Mouse (Mus musculus): ENCODE data around the gene Tbrg4. TPM values are rescaled to one million over a fixed set of nuclear protein-coding genes. Genes with fewer than 3 reads are reported as not detected.
A peak's percentile ranks its signal among the peaks of the same experiment; 100 is the strongest.

Gene Tbrg4
- 25.7 and 26.5 TPM in 2 replicates for polyA plus RNA-seq (2014; fragmentation: Nextera tagmentation; extraction: Ambion mirVana)

GRCm38 (mm10) chr11:6625478-6626387 is at the start of gene Tbrg4:
TSS of gene Tbrg4 (minus strand) at chr11:6626067.
- WGBS = under 1% methylated on average over 65 of the region's 66 CpGs
- H3K9ac ChIP-seq = peak within 1 kb of the TSS; percentile 71
- DNase-seq (ENCODE audit: low spot score) (peak; percentile 98), ATAC-seq (ENCODE audit: low FRiP score) (peak; percentile 96)
- H3K9me3 ChIP-seq (ENCODE audit: control insufficient read depth, low read length) = no peaks in the 10 kb centered on the region
- H3K4me3 ChIP-seq (replicated peaks; ENCODE audit: low read length) = peak within 1 kb of the TSS; percentile 70
- peaks cover 38% of the 10 kb centered on the region for H3K36me3 ChIP-seq (replicated peaks; ENCODE audit: control insufficient read depth, insufficient read depth)
- H3K27me3 ChIP-seq (ENCODE audit: control insufficient read depth, insufficient read depth, low read length) = no peaks in the 10 kb centered on the region
- peaks cover 29% of the 10 kb centered on the region for H3K4me1 ChIP-seq (replicated peaks; ENCODE audit: control insufficient read depth, insufficient read depth, low read length)
- peak within 1 kb of the TSS; percentile 93 for H3K4me2 ChIP-seq (replicated peaks)
- peak within 1 kb of the TSS; percentile 87 for H3K27ac ChIP-seq

GRCm38 (mm10) chr11:6675402-6675801 is 49.5 kb upstream of the Tbrg4 start:
- no peak for ATAC-seq (ENCODE audit: low FRiP score)
- no peaks in the 10 kb centered on the region for H3K36me3 ChIP-seq (replicated peaks; ENCODE audit: control insufficient read depth, insufficient read depth)
- peaks cover 2% of the 10 kb centered on the region; the same call in 1 of the 2 replicates for H3K4me1 ChIP-seq (replicated peaks; ENCODE audit: control insufficient read depth, insufficient read depth, low read length)
- 65% methylated on average over 7 of the region's 7 CpGs for WGBS
- no peaks in the 10 kb centered on the region for H3K9me3 ChIP-seq (ENCODE audit: control insufficient read depth, low read length)
- H3K4me2 ChIP-seq (replicated peaks) = no peak overlapping the region
- H3K9ac ChIP-seq = no peak overlapping the region
- H3K27ac ChIP-seq = no peak overlapping the region
- no peaks in the 10 kb centered on the region for H3K27me3 ChIP-seq (ENCODE audit: control insufficient read depth, insufficient read depth, low read length)
- no peak for DNase-seq (ENCODE audit: low spot score)
- H3K4me3 ChIP-seq (replicated peaks; ENCODE audit: low read length) = no peak overlapping the region

GRCm38 (mm10) chr11:6674701-6675100 is 48.8 kb upstream of the Tbrg4 start:
- WGBS = 88% methylated on average over 9 of the region's 9 CpGs
- Histone ChIP-seq H3K4me2 (replicated peaks) (no peak overlapping the region), H3K4me3 (replicated peaks; ENCODE audit: low read length) (no peak overlapping the region), H3K9me3 (ENCODE audit: control insufficient read depth, low read length) (no peaks in the 10 kb centered on the region), H3K36me3 (replicated peaks; ENCODE audit: control insufficient read depth, insufficient read depth) (no peaks in the 10 kb centered on the region), H3K4me1 (replicated peaks; ENCODE audit: control insufficient read depth, insufficient read depth, low read length) (no peaks in the 10 kb centered on the region), H3K27me3 (ENCODE audit: control insufficient read depth, insufficient read depth, low read length) (no peaks in the 10 kb centered on the region), H3K9ac (no peak overlapping the region), H3K27ac (no peak overlapping the region)
- ATAC-seq (ENCODE audit: low FRiP score) (no peak), DNase-seq (ENCODE audit: low spot score) (no peak)

GRCm38 (mm10) chr11:6670826-6671225 is 45.0 kb upstream of the Tbrg4 start:
- ATAC-seq (ENCODE audit: low FRiP score) (no peak), DNase-seq (ENCODE audit: low spot score) (no peak)
- no peaks in the 10 kb centered on the region for H3K4me1 ChIP-seq (replicated peaks; ENCODE audit: control insufficient read depth, insufficient read depth, low read length)
- H3K9me3 ChIP-seq (ENCODE audit: control insufficient read depth, low read length) = peaks cover 10% of the 10 kb centered on the region; the same call in 1 of the 2 replicates
- H3K27ac ChIP-seq = no peak overlapping the region
- H3K4me2 ChIP-seq (replicated peaks) = no peak overlapping the region
- H3K36me3 ChIP-seq (replicated peaks; ENCODE audit: control insufficient read depth, insufficient read depth) = no peaks in the 10 kb centered on the region
- H3K4me3 ChIP-seq (replicated peaks; ENCODE audit: low read length) = no peak overlapping the region
- no peak overlapping the region for H3K9ac ChIP-seq
- WGBS = 94% methylated on average over 4 of the region's 4 CpGs
- H3K27me3 ChIP-seq (ENCODE audit: control insufficient read depth, insufficient read depth, low read length) = no peaks in the 10 kb centered on the region

- Histone ChIP-seq H3K4me1 (replicated peaks; ENCODE audit: control insufficient read depth, insufficient read depth, low read length) (no peaks in the 10 kb centered on the region), H3K36me3 (replicated peaks; ENCODE audit: control insufficient read depth, insufficient read depth) (no peaks in the 10 kb centered on the region), H3K9ac (no peak overlapping the region), H3K9me3 (ENCODE audit: control insufficient read depth, low read length) (peaks cover 10% of the 10 kb centered on the region; the same call in 1 of the 2 replicates), H3K27me3 (ENCODE audit: control insufficient read depth, insufficient read depth, low read length) (no peaks in the 10 kb centered on the region), H3K27ac (no peak overlapping the region), H3K4me3 (replicated peaks; ENCODE audit: low read length) (no peak overlapping the region), H3K4me2 (replicated peaks) (no peak overlapping the region)
- DNase-seq (ENCODE audit: low spot score) (no peak), ATAC-seq (ENCODE audit: low FRiP score) (no peak)
- WGBS = 52% methylated on average over 2 of the region's 2 CpGs
These were observed 44.2 kb upstream of the Tbrg4 start for GRCm38 (mm10) chr11:6670044-6670443.

- Histone ChIP-seq H3K9ac (no peak overlapping the region), H3K36me3 (replicated peaks; ENCODE audit: control insufficient read depth, insufficient read depth) (no peaks in the 10 kb centered on the region), H3K27ac (no peak overlapping the region), H3K27me3 (ENCODE audit: control insufficient read depth, insufficient read depth, low read length) (no peaks in the 10 kb centered on the region), H3K4me1 (replicated peaks; ENCODE audit: control insufficient read depth, insufficient read depth, low read length) (no peaks in the 10 kb centered on the region), H3K4me3 (replicated peaks; ENCODE audit: low read length) (no peak overlapping the region), H3K4me2 (replicated peaks) (no peak overlapping the region), H3K9me3 (ENCODE audit: control insufficient read depth, low read length) (peaks cover 10% of the 10 kb centered on the region; the same call in 1 of the 2 replicates)
- DNase-seq (ENCODE audit: low spot score) (no peak), ATAC-seq (ENCODE audit: low FRiP score) (no peak)
- 15% methylated on average over 9 of the region's 9 CpGs for WGBS
These were observed 43.2 kb upstream of the Tbrg4 start for GRCm38 (mm10) chr11:6669041-6669440.

- Histone ChIP-seq H3K9ac (no peak overlapping the region), H3K27me3 (ENCODE audit: control insufficient read depth, insufficient read depth, low read length) (no peaks in the 10 kb centered on the region), H3K27ac (no peak overlapping the region), H3K4me3 (replicated peaks; ENCODE audit: low read length) (no peak overlapping the region), H3K36me3 (replicated peaks; ENCODE audit: control insufficient read depth, insufficient read depth) (no peaks in the 10 kb centered on the region), H3K4me1 (replicated peaks; ENCODE audit: control insufficient read depth, insufficient read depth, low read length) (no peaks in the 10 kb centered on the region), H3K4me2 (replicated peaks) (no peak overlapping the region), H3K9me3 (ENCODE audit: control insufficient read depth, low read length) (peaks cover 10% of the 10 kb centered on the region; the same call in 1 of the 2 replicates)
- DNase-seq (ENCODE audit: low spot score) (no peak), ATAC-seq (ENCODE audit: low FRiP score) (no peak)
- WGBS = 90% methylated on average over 2 of the region's 2 CpGs
These were observed 40.8 kb upstream of the Tbrg4 start for GRCm38 (mm10) chr11:6666634-6667033.

GRCm38 (mm10) chr11:6661206-6661605 is 35.3 kb upstream of the Tbrg4 start:
- DNase-seq (ENCODE audit: low spot score) (no peak), ATAC-seq (ENCODE audit: low FRiP score) (no peak)
- no peaks in the 10 kb centered on the region for H3K9me3 ChIP-seq (ENCODE audit: control insufficient read depth, low read length)
- H3K4me1 ChIP-seq (replicated peaks; ENCODE audit: control insufficient read depth, insufficient read depth, low read length) = peaks cover 6% of the 10 kb centered on the region; the same call in 1 of the 2 replicates
- H3K4me3 ChIP-seq (replicated peaks; ENCODE audit: low read length) = no peak overlapping the region
- peak overlapping the region; percentile 28 for H3K9ac ChIP-seq
- no peaks in the 10 kb centered on the region for H3K27me3 ChIP-seq (ENCODE audit: control insufficient read depth, insufficient read depth, low read length)
- H3K36me3 ChIP-seq (replicated peaks; ENCODE audit: control insufficient read depth, insufficient read depth) = no peaks in the 10 kb centered on the region
- H3K4me2 ChIP-seq (replicated peaks) = peak overlapping the region; percentile 9; the same call in 1 of the 2 replicates
- H3K27ac ChIP-seq = no peak overlapping the region
- 41% methylated on average over 14 of the region's 14 CpGs for WGBS

- H3K27ac ChIP-seq = no peak within 1 kb of the TSS
- H3K36me3 ChIP-seq (replicated peaks; ENCODE audit: control insufficient read depth, insufficient read depth) = no peaks in the 10 kb centered on the region
- H3K4me1 ChIP-seq (replicated peaks; ENCODE audit: control insufficient read depth, insufficient read depth, low read length) = peaks cover 6% of the 10 kb centered on the region; the same call in 1 of the 2 replicates
- no peaks in the 10 kb centered on the region for H3K27me3 ChIP-seq (ENCODE audit: control insufficient read depth, insufficient read depth, low read length)
- ATAC-seq (ENCODE audit: low FRiP score) (peak; percentile 65), DNase-seq (ENCODE audit: low spot score) (peak; percentile 66)
- peak within 1 kb of the TSS; percentile 30 for H3K4me3 ChIP-seq (replicated peaks; ENCODE audit: low read length)
- WGBS = under 1% methylated on average over 18 of the region's 18 CpGs
- H3K9ac ChIP-seq = peak within 1 kb of the TSS; percentile 24
- peak within 1 kb of the TSS; percentile 58 for H3K4me2 ChIP-seq (replicated peaks)
- H3K9me3 ChIP-seq (ENCODE audit: control insufficient read depth, low read length) = no peaks in the 10 kb centered on the region
These were observed 32.4 kb upstream of the Tbrg4 start, which contains the start of gene Ramp3 for GRCm38 (mm10) chr11:6658271-6658670. TSS of gene Ramp3 (plus strand) at chr11:6658521.

All from hindbrain, embryonic 14.5 days (tissue).